Mouse (Mus musculus) CH12.LX (cell line): Measurements from ENCODE around the gene Erich4. TPM values are rescaled to one million over a fixed set of nuclear protein-coding genes. Genes with fewer than 3 reads are reported as not detected.
A peak's percentile ranks its signal among the peaks of the same experiment; 100 is the strongest.

ENCODE experiments used
- DNase-seq: peaks from one replicate; pipeline ENCODE4 v3.0.0-alpha.2; 2013; ENCODE audit errors: extremely low read depth
- H3K27ac ChIP-seq: 2 replicates; pipeline ENCODE4 v1.5.1; 2012; ENCODE audit warnings: low read depth, mild to moderate bottlenecking, control low read depth, moderate library complexity; ENCODE audit not compliant: insufficient read depth
- H3K27me3 ChIP-seq: replicated peaks from 2 replicates; pipeline ENCODE3; 2012; ENCODE audit warnings: inconsistent platforms
- H3K36me3 ChIP-seq, 2 experiments: replicated peaks in 1 of 2; 2 replicates each; pipeline versions ENCODE3 to v1.6.1; 2012; ENCODE audit warnings: inconsistent platforms in 1 of 2, low read length in 1 of 2, mild to moderate bottlenecking in 1 of 2, mixed read lengths in 1 of 2, moderate library complexity in 1 of 2; ENCODE audit not compliant: control insufficient read depth in 1 of 2, insufficient read depth in 1 of 2
- H3K4me1 ChIP-seq, 2 experiments: 2 replicates each; pipeline ENCODE4 v1.6.1; 2012; ENCODE audit warnings: inconsistent platforms in 1 of 2, moderate library complexity in 1 of 2; ENCODE audit not compliant: insufficient read depth in 2 of 2, control insufficient read depth in 1 of 2
- H3K4me2 ChIP-seq: 2 replicates; pipeline ENCODE4 v1.6.1; 2012; ENCODE audit warnings: low read depth, mild to moderate bottlenecking, control low read depth; ENCODE audit not compliant: poor library complexity, insufficient read depth, severe bottlenecking
- H3K4me3 ChIP-seq, 3 experiments: fragments of 150-350 bp in 1 of 3; sonication (generic) in 1 of 3; replicated peaks in 1 of 3; 2 replicates each; pipeline versions ENCODE3 to v1.5.1; 2011 to 2012; ENCODE audit warnings: low read depth in 2 of 3, low read length in 2 of 3, mild to moderate bottlenecking in 2 of 3, moderate library complexity in 2 of 3, control low read depth in 1 of 3, improper control_type of control experiment in 1 of 3, inconsistent platforms in 1 of 3, mixed read lengths in 1 of 3; ENCODE audit not compliant: poor library complexity in 1 of 3
- H3K79me2 ChIP-seq: replicated peaks from 2 replicates; pipeline ENCODE4 v1.6.1; 2012; ENCODE audit warnings: mild to moderate bottlenecking, moderate library complexity; ENCODE audit not compliant: control insufficient read depth, poor library complexity, insufficient read depth, severe bottlenecking; ENCODE audit errors: extremely low read depth
- H3K9ac ChIP-seq: 2 replicates; pipeline ENCODE4 v1.6.1; 2012; ENCODE audit warnings: low read depth, mild to moderate bottlenecking, control low read depth, moderate library complexity; ENCODE audit not compliant: insufficient read depth
- H3K9me3 ChIP-seq: replicated peaks from 2 replicates; pipeline ENCODE3; 2012; ENCODE audit warnings: low read length, inconsistent platforms, mixed read lengths
- CHD1 ChIP-seq: IDR thresholded peaks from 2 replicates; pipeline ENCODE4 v1.6.1; 2012; ENCODE audit warnings: low read depth, low read length, improper control_type of control experiment, inconsistent platforms
- CHD2 ChIP-seq: IDR thresholded peaks from 2 replicates; pipeline ENCODE4 v1.6.1; 2011; ENCODE audit warnings: low read length, improper control_type of control experiment
- CTCF ChIP-seq, 2 experiments: IDR thresholded peaks in 1 of 2; conservative IDR thresholded peaks in 1 of 2; 2 replicates each; pipeline ENCODE4 v1.5.1; 2011 to 2012; ENCODE audit warnings: low read depth in 2 of 2, low read length in 2 of 2, improper control_type of control experiment in 1 of 2, inconsistent platforms in 1 of 2, mild to moderate bottlenecking in 1 of 2, moderate library complexity in 1 of 2
- EP300 ChIP-seq: IDR thresholded peaks from 2 replicates; pipeline ENCODE4 v1.6.1; 2011; ENCODE audit warnings: low read length, improper control_type of control experiment
- ETS1 ChIP-seq: conservative IDR thresholded peaks from 2 replicates; pipeline ENCODE4 v1.6.1; 2012; ENCODE audit warnings: low read depth, mild to moderate bottlenecking, inconsistent platforms, low read length, improper control_type of control experiment, moderate library complexity
- GABPA ChIP-seq: IDR thresholded peaks from 2 replicates; pipeline ENCODE4 v1.6.1; 2012; ENCODE audit warnings: low read depth, low read length, improper control_type of control experiment, inconsistent platforms; ENCODE audit not compliant: insufficient replicate concordance
- HCFC1 ChIP-seq: IDR thresholded peaks from 2 replicates; pipeline ENCODE4 v1.6.1; 2012; ENCODE audit warnings: low read depth, mild to moderate bottlenecking, inconsistent platforms, low read length, improper control_type of control experiment
- IRF4 ChIP-seq: IDR thresholded peaks from 2 replicates; pipeline ENCODE4 v1.6.1; 2014; ENCODE audit warnings: low read depth, mild to moderate bottlenecking, inconsistent platforms, low read length, improper control_type of control experiment
- JUN ChIP-seq: IDR thresholded peaks from 2 replicates; pipeline ENCODE4 v1.6.1; 2011; ENCODE audit warnings: low read depth, mild to moderate bottlenecking, low read length, improper control_type of control experiment, moderate library complexity; ENCODE audit not compliant: insufficient read depth
- MAFK ChIP-seq: IDR thresholded peaks from 2 replicates; pipeline ENCODE4 v1.6.1; 2011; ENCODE audit warnings: low read length, improper control_type of control experiment; ENCODE audit not compliant: insufficient replicate concordance
- MAX ChIP-seq: IDR thresholded peaks from 2 replicates; pipeline ENCODE4 v1.6.1; 2011; ENCODE audit warnings: low read length, improper control_type of control experiment
- MXI1 ChIP-seq: IDR thresholded peaks from 2 replicates; pipeline ENCODE4 v1.6.1; 2011; ENCODE audit warnings: mild to moderate bottlenecking, low read depth, low read length, improper control_type of control experiment
- MYC ChIP-seq: IDR thresholded peaks from 2 replicates; pipeline ENCODE4 v1.6.1; 2011; ENCODE audit warnings: low read depth, mild to moderate bottlenecking, improper control_type of control experiment, low read length
- NELFE ChIP-seq: IDR thresholded peaks from 2 replicates; pipeline ENCODE4 v1.6.1; 2011; ENCODE audit warnings: low read depth, low read length, improper control_type of control experiment
- POLR2AphosphoS2 ChIP-seq: IDR thresholded peaks from 2 replicates; pipeline ENCODE4 v1.6.1; 2011; ENCODE audit warnings: low read depth, low read length, improper control_type of control experiment
- RAD21 ChIP-seq: IDR thresholded peaks from 2 replicates; pipeline ENCODE4 v1.6.1; 2011; ENCODE audit warnings: low read depth, mild to moderate bottlenecking, low read length, improper control_type of control experiment, moderate library complexity
- RCOR1 ChIP-seq: conservative IDR thresholded peaks from 2 replicates; pipeline ENCODE4 v1.6.1; 2012; ENCODE audit warnings: low read depth, mild to moderate bottlenecking, inconsistent platforms, low read length, improper control_type of control experiment
- SIN3A ChIP-seq: IDR thresholded peaks from 2 replicates; pipeline ENCODE4 v1.6.1; 2012; ENCODE audit warnings: low read length, improper control_type of control experiment, inconsistent platforms
- SMC3 ChIP-seq: IDR thresholded peaks from 2 replicates; pipeline ENCODE4 v1.6.1; 2011; ENCODE audit warnings: low read depth, low read length, improper control_type of control experiment
- TBP ChIP-seq: conservative IDR thresholded peaks from 2 replicates; pipeline ENCODE4 v1.6.1; 2011; ENCODE audit warnings: low read depth, low read length, improper control_type of control experiment
- TCF12 ChIP-seq: IDR thresholded peaks from 2 replicates; pipeline ENCODE4 v1.6.1; 2014; ENCODE audit warnings: low read depth, mild to moderate bottlenecking, inconsistent platforms, low read length, improper control_type of control experiment
- UBTF ChIP-seq: IDR thresholded peaks from 2 replicates; pipeline ENCODE4 v1.6.1; 2012; ENCODE audit warnings: low read depth, mild to moderate bottlenecking, inconsistent platforms, low read length, improper control_type of control experiment, moderate library complexity
- ZC3H11A ChIP-seq: IDR thresholded peaks from 2 replicates; pipeline ENCODE4 v1.6.1; 2012; ENCODE audit warnings: low read depth, mild to moderate bottlenecking, inconsistent platforms, low read length, improper control_type of control experiment
- ZMIZ1 ChIP-seq: IDR thresholded peaks from 2 replicates; pipeline ENCODE4 v1.6.1; 2012; ENCODE audit warnings: low read depth, mild to moderate bottlenecking, inconsistent platforms, low read length, improper control_type of control experiment
- ZNF384 ChIP-seq: IDR thresholded peaks from 2 replicates; pipeline ENCODE4 v1.6.1; 2012; ENCODE audit warnings: low read depth, low read length, improper control_type of control experiment, inconsistent platforms
- dilution Hi-C: fragments of 300-500 bp; cut with MboI; formaldehyde crosslinking; loops from 2 replicates; pipeline ENCODE4 v1.14.3; 2020; ENCODE audit warnings: low sequenced_read_pairs; ENCODE audit not compliant: extremely low pct_unique_long_range_greater_than_20kb, extremely low pct_ligation_motif_present
- in situ Hi-C: fragments of 300-500 bp; cut with MboI; formaldehyde crosslinking; loops from 3 replicates; pipeline ENCODE4 v1.14.3; 2019; ENCODE audit warnings: low sequenced_read_pairs, low pct_ligation_motif_present, low pct_unique_long_range_greater_than_20kb, mixed read lengths
- polyA plus RNA-seq: library from polyadenylated mRNA; unstranded; fragments of >175 nt; gene quantifications from 2 replicates; pipeline ENCODE4 v1.2.1, GENCODE M21; 2012; ENCODE audit warnings: low read depth; ENCODE audit not compliant: insufficient read length
- total RNA-seq, 2 experiments: library from RNA; depleted of rRNA; stranded (reverse); fragments of 300-350 nt in 1 of 2; fragments of >200 nt in 1 of 2; gene quantifications; 2 replicates each; pipeline ENCODE4 v1.2.3; 2012 to 2014

The Erich4 gene
- total and polyA plus RNA-seq, 3 experiments: not detected

- H3K4me3 ChIP-seq: no peak overlapping the region
- dilution Hi-C loops: no loop called here
- peak overlapping the region; percentile 67 for H3K4me2 ChIP-seq
- H3K27me3 ChIP-seq: no peaks in the 10 kb centered on the region
- H3K79me2 ChIP-seq: no peaks in the 10 kb centered on the region
- H3K36me3 ChIP-seq: no peaks in the 10 kb centered on the region
- DNase-seq: no peak
- in situ Hi-C loops: no loop called here
- H3K27ac ChIP-seq: no peak overlapping the region
- H3K9ac ChIP-seq: no peak overlapping the region
- H3K9me3 ChIP-seq: no peaks in the 10 kb centered on the region
- no peak for TF ChIP-seq CTCF (conservative IDR thresholded peaks at IDR 0.05 in 1 of 2, IDR thresholded peaks at IDR 0.05 in 1 of 2; ENCODE audit: low read depth in 2 of 2, low read length in 2 of 2)
- TF ChIP-seq ZNF384: no peak
- TF ChIP-seq POLR2AphosphoS2: no peak
- no peak for TF ChIP-seq MAFK
- TF ChIP-seq MAX: no peak
- no peak for TF ChIP-seq SMC3
- TF ChIP-seq GABPA: no peak
- no peak for TF ChIP-seq RCOR1
- no peak for TF ChIP-seq JUN
- no peak for TF ChIP-seq TBP
- TF ChIP-seq MXI1: no peak
- no peak for TF ChIP-seq ZC3H11A
- no peak for TF ChIP-seq SIN3A
- TF ChIP-seq UBTF: no peak
- TF ChIP-seq RAD21: no peak
- H3K4me1 ChIP-seq: peaks cover 0 to 20% of the 10 kb centered on the region in 2 experiments; a peak in 3 of 4 replicates
Observed at GRCm38 (mm10) chr7:25607196-25607595, 8.5 kb downstream of the Erich4 start.

- in situ Hi-C loops: no loop called here
- no peak overlapping the region for H3K4me3 ChIP-seq
- dilution Hi-C loops: no loop called here
- peak overlapping the region; percentile 67 for H3K4me2 ChIP-seq
- H3K27ac ChIP-seq: no peak overlapping the region
- peaks cover 0 to 20% of the 10 kb centered on the region in 2 experiments; a peak in 3 of 4 replicates for H3K4me1 ChIP-seq
- no peaks in the 10 kb centered on the region for H3K9me3 ChIP-seq
- peak; percentile 45; the same call in 1 of the 2 replicates for TF ChIP-seq EP300
- TF ChIP-seq NELFE: no peak
- no peak for TF ChIP-seq MAX
- TF ChIP-seq CHD1: no peak
- no peak for TF ChIP-seq SIN3A
- no peak for TF ChIP-seq IRF4
- TF ChIP-seq ZNF384: peak; percentile 86
- TF ChIP-seq HCFC1: no peak
- TF ChIP-seq TCF12: no peak
- TF ChIP-seq MAFK: no peak
- no peak for TF ChIP-seq MYC
- TF ChIP-seq CTCF (conservative IDR thresholded peaks at IDR 0.05 in 1 of 2, IDR thresholded peaks at IDR 0.05 in 1 of 2; ENCODE audit: low read depth in 2 of 2, low read length in 2 of 2): no peak
- TF ChIP-seq CHD2: no peak
- no peak for TF ChIP-seq ETS1
- TF ChIP-seq ZMIZ1: no peak
- TF ChIP-seq SMC3: no peak
- H3K79me2 ChIP-seq: no peaks in the 10 kb centered on the region
- DNase-seq: peak; percentile 40
- H3K27me3 ChIP-seq: no peaks in the 10 kb centered on the region
- no peaks in the 10 kb centered on the region for H3K36me3 ChIP-seq
- no peak overlapping the region for H3K9ac ChIP-seq
Observed at GRCm38 (mm10) chr7:25606625-25607063, 9.0 kb downstream of the Erich4 start.
